Comparison of ENCODE assay signal across 15 mouse cellular contexts in the genomic region with DNA sequence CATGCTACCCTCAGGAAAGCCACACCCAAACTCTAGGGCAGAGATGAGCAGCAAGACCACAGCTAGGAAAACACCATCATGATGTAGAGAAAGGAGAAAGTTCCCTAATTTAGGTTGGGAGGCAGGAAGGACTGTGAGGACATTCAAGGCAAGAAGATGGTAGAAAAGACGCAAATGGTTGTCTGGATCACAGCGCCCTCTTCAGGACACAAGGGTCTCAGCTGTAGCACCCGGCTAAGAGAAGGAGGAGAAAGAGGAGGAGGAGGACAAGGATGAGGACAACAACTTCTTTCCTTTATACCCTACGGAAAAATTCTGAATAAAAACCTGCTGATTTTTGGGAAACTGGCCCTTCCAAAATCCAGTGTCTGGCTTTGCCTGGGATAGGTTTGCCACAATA.
DNase-seq lines count a peak whose midpoint lies in the region; ATAC-seq and TF ChIP-seq lines count a peak whose summit lies in the region.
"Had no signal": no experiment of that assay in that cellular context is flagged by ENCODE, and none has a peak within 500 bp of the region (broad histone marks: within the 10 kb centered on the region; RNA-seq: fewer than 3 reads in every experiment).

No protein-coding gene starts in this region.

- WGBS in neural tube, embryonic 15.5 days = 39% methylated on average over 4 of the region's 4 CpGs

- H3K4me1 ChIP-seq in neural tube, embryonic 15.5 days = no peaks in the 10 kb centered on the region
- H3K4me1 ChIP-seq: embryonic facial prominence, embryonic 12.5 days; hindbrain, embryonic 10.5 days had no signal

- H3K4me3 ChIP-seq in gastrocnemius, adult 2 months = no peak overlapping the region
- no peak overlapping the region for H3K4me3 ChIP-seq in neural tube, embryonic 15.5 days (replicated peaks)
- H3K4me3 ChIP-seq: embryonic facial prominence, embryonic 12.5 days; hindbrain, embryonic 10.5 days; myocyte had no signal

- H3K27me3 ChIP-seq in neural tube, embryonic 15.5 days (replicated peaks) = no peaks in the 10 kb centered on the region
- H3K27me3 ChIP-seq: embryonic facial prominence, embryonic 12.5 days had no signal

- DNase-seq in gastrocnemius, adult 2 months = no peak
- DNase-seq in gastrocnemius, adult 8-10 months (ENCODE audit: low spot score in 2 of 2) = no peak
- peak; percentile 3 for DNase-seq in retina, postnatal 1 day
- no peak for DNase-seq in retina, embryonic 14.5 days (ENCODE audit: low spot score)
- DNase-seq in layer of hippocampus, adult 9-10 months (ENCODE audit: low spot score) = no peak
- DNase-seq in left cerebral cortex, postnatal 36 days (ENCODE audit: low spot score in 2 of 2) = no peak
- DNase-seq: heart, adult 18-20 months; kidney, postnatal 10 days; lung, postnatal 4 days; right cerebral cortex, adult 18-20 months had no signal

- peak; percentile 10; the same call in 1 of the 2 replicates for TF ChIP-seq CTCF in gastrocnemius, adult 2 months (IDR thresholded peaks at IDR 0.05)

- no peak overlapping the region for H3K4me2 ChIP-seq in neural tube, embryonic 15.5 days
- H3K4me2 ChIP-seq: embryonic facial prominence, embryonic 12.5 days had no signal

- H3K36me3 ChIP-seq in neural tube, embryonic 15.5 days = no peaks in the 10 kb centered on the region
- H3K36me3 ChIP-seq: embryonic facial prominence, embryonic 12.5 days; hindbrain, embryonic 10.5 days had no signal

- peak; percentile 56 for ATAC-seq in common myeloid progenitor, adult 5-6 weeks (replicated peaks; ENCODE audit: low read depth, poor library complexity, severe bottlenecking)
- ATAC-seq in neural tube, embryonic 15.5 days (ENCODE audit: low FRiP score) = no peak

- no peak overlapping the region for H3K9ac ChIP-seq in neural tube, embryonic 15.5 days (replicated peaks)
- H3K9ac ChIP-seq: embryonic facial prominence, embryonic 12.5 days had no signal

- no peak overlapping the region for H3K27ac ChIP-seq in gastrocnemius, adult 2 months
- no peak overlapping the region for H3K27ac ChIP-seq in neural tube, embryonic 15.5 days (replicated peaks)
- H3K27ac ChIP-seq: embryonic facial prominence, embryonic 12.5 days; hindbrain, embryonic 10.5 days had no signal

- no peaks in the 10 kb centered on the region for H3K9me3 ChIP-seq in neural tube, embryonic 15.5 days (replicated peaks)
- H3K9me3 ChIP-seq: embryonic facial prominence, embryonic 12.5 days; hindbrain, embryonic 10.5 days had no signal

- intact Hi-C loops in gastrocnemius, adult 2 months (cut with DNase I) = no loop called here
- intact Hi-C loops in left cerebral cortex, postnatal 36 days (cut with DNase I) = no loop called here
